ENCODE assay signal across 8 mouse cellular contexts in genomic region chr9:38718927-38719441, GRCm38 (mm10). TPM values are rescaled to one million over a fixed set of nuclear protein-coding genes. Genes with fewer than 3 reads are reported as not detected.
A peak's percentile ranks its signal among the peaks of the same experiment; 100 is the strongest.
DNase-seq lines count a peak whose midpoint lies in the region; ATAC-seq and TF ChIP-seq lines count a peak whose summit lies in the region.

No protein-coding gene starts in this region.

- no peak for DNase-seq in spleen, adult 2 months (ENCODE audit: low read depth in 1 of 2, low spot score in 2 of 2)
- DNase-seq in spleen, postnatal 4 days (ENCODE audit: low spot score in 2 of 2): no peak
- DNase-seq in heart, embryonic 10.5 days (ENCODE audit: low spot score): no peak
- peak; percentile 33 for DNase-seq in kidney, postnatal 10 days
- DNase-seq in layer of hippocampus, adult 8-10 months (ENCODE audit: low spot score in 2 of 2): no peak
- no peak for DNase-seq in cerebellum, adult 8-10 months

- 6% methylated on average over 3 of the region's 3 CpGs for WGBS in spleen, adult 2 months
- WGBS in heart, embryonic 10.5 days: 4% methylated on average over 3 of the region's 3 CpGs

- peaks cover 5% of the 10 kb centered on the region; the same call in 1 of the 2 replicates for H3K4me1 ChIP-seq in spleen, adult 2 months (ENCODE audit: control insufficient read depth, insufficient read depth, insufficient read length)
- H3K4me1 ChIP-seq in heart, embryonic 10.5 days: 0 out of 2 replicates have a peak, but pooled peaks cover 6% of the 10 kb centered on the region

- peak; percentile 50 for ATAC-seq in common myeloid progenitor, adult 5-6 weeks (replicated peaks; ENCODE audit: low read depth, poor library complexity, severe bottlenecking)
- peak; percentile 66 for ATAC-seq in megakaryocyte, adult 5-6 weeks (ENCODE audit: poor library complexity, severe bottlenecking)

- H3K27me3 ChIP-seq in spleen, adult 2 months (ENCODE audit: control insufficient read depth, insufficient read depth, low read length): no peaks in the 10 kb centered on the region
- H3K27me3 ChIP-seq in heart, embryonic 10.5 days (ENCODE audit: insufficient read depth, poor library complexity, severe bottlenecking): no peaks in the 10 kb centered on the region

- no peaks in the 10 kb centered on the region for H3K9me3 ChIP-seq in heart, embryonic 10.5 days

- H3K4me3 ChIP-seq in spleen, adult 2 months (ENCODE audit: extremely low read depth, insufficient read depth, insufficient read length): peak overlapping the region; percentile 48
- H3K4me3 ChIP-seq in heart, embryonic 10.5 days: peak overlapping the region; percentile 67

- H3K27ac ChIP-seq in spleen, adult 2 months (ENCODE audit: insufficient read depth, low read length): no peak overlapping the region
- peak overlapping the region; percentile 70; the same call in 1 of the 2 replicates for H3K27ac ChIP-seq in heart, embryonic 10.5 days

- TF ChIP-seq CTCF in spleen, adult 2 months (IDR thresholded peaks at IDR 0.05; ENCODE audit: extremely low read depth, insufficient read depth, insufficient read length, insufficient replicate concordance): no peak

- TF ChIP-seq POLR2A in spleen, adult 2 months (IDR thresholded peaks at IDR 0.05; ENCODE audit: low read depth, low read length): no peak

- peaks cover 4% of the 10 kb centered on the region; the same call in 1 of the 2 replicates for H3K36me3 ChIP-seq in spleen, adult 2 months (ENCODE audit: control insufficient read depth, insufficient read depth, low read length)
- H3K36me3 ChIP-seq in heart, embryonic 10.5 days: no peaks in the 10 kb centered on the region; the same call in 1 of the 2 replicates

RNA-seq across cellular contexts. Expression of gene Vwa5a, which starts 0.9 kb away (rescaled TPM):
- polyA plus RNA-seq in spleen, adult 2 months (2012; rRNA removed): 5.1 and 5.5 TPM in 2 replicates
- total RNA-seq in common myeloid progenitor, adult 5-6 weeks (2017): 34.5 and 37.0 TPM in 2 replicates
- polyA plus RNA-seq in heart, embryonic 10.5 days (2016; fragmentation: Nextera tagmentation; extraction: Ambion mirVana): 10.2 and 16.5 TPM in 2 replicates
- total RNA-seq in megakaryocyte, adult 5-6 weeks (2015): 65.7 and 75.8 TPM in 2 replicates
- 110 and 111 TPM in 2 replicates for total RNA-seq in megakaryocyte, adult 5-6 weeks (2017)
- total RNA-seq in layer of hippocampus, adult 8-10 months (2022): 10 to 100 TPM; 13.2 to 24.4 (median 19.0) TPM

RNA-seq across cellular contexts. Expression of gene Olfr919, which starts 15.5 kb away (rescaled TPM):
- not detected in 2 replicates for polyA plus RNA-seq in spleen, adult 2 months (2012; rRNA removed)
- not detected in 2 replicates for total RNA-seq in common myeloid progenitor, adult 5-6 weeks (2017)
- not detected in 2 replicates for polyA plus RNA-seq in heart, embryonic 10.5 days (2016; fragmentation: Nextera tagmentation; extraction: Ambion mirVana)
- not detected in 2 replicates for total RNA-seq in megakaryocyte, adult 5-6 weeks (2015)
- total RNA-seq in megakaryocyte, adult 5-6 weeks (2017): not detected in 2 replicates
- not detected for total RNA-seq in layer of hippocampus, adult 8-10 months (2022)

RNA-seq across cellular contexts. Expression of gene Olfr920, which starts 33.1 kb away (rescaled TPM):
- 0.05 and 0.06 TPM in 2 replicates for polyA plus RNA-seq in spleen, adult 2 months (2012; rRNA removed)
- 0.05 and 0.78 TPM in 2 replicates for total RNA-seq in common myeloid progenitor, adult 5-6 weeks (2017)
- polyA plus RNA-seq in heart, embryonic 10.5 days (2016; fragmentation: Nextera tagmentation; extraction: Ambion mirVana): 0.03 TPM in 1 of 2 replicates, not detected in the other
- 0.50 and 0.76 TPM in 2 replicates for total RNA-seq in megakaryocyte, adult 5-6 weeks (2015)
- 0.12 and 0.48 TPM in 2 replicates for total RNA-seq in megakaryocyte, adult 5-6 weeks (2017)
- total RNA-seq in layer of hippocampus, adult 8-10 months (2022): under 1 TPM in 3 of 4 experiments, not detected in 1; 0.05 to 0.18 (median 0.08) TPM

RNA-seq across cellular contexts. Expression of gene Olfr918, which starts 44.6 kb away (rescaled TPM):
- polyA plus RNA-seq in spleen, adult 2 months (2012; rRNA removed): not detected in 2 replicates
- not detected in 2 replicates for total RNA-seq in common myeloid progenitor, adult 5-6 weeks (2017)
- not detected in 2 replicates for polyA plus RNA-seq in heart, embryonic 10.5 days (2016; fragmentation: Nextera tagmentation; extraction: Ambion mirVana)
- not detected in 2 replicates for total RNA-seq in megakaryocyte, adult 5-6 weeks (2015)
- not detected in 2 replicates for total RNA-seq in megakaryocyte, adult 5-6 weeks (2017)
- not detected for total RNA-seq in layer of hippocampus, adult 8-10 months (2022)

RNA-seq across cellular contexts. Expression of gene Olfr917, which starts 53.3 kb away (rescaled TPM):
- not detected in 2 replicates for polyA plus RNA-seq in spleen, adult 2 months (2012; rRNA removed)
- not detected in 2 replicates for total RNA-seq in common myeloid progenitor, adult 5-6 weeks (2017)
- polyA plus RNA-seq in heart, embryonic 10.5 days (2016; fragmentation: Nextera tagmentation; extraction: Ambion mirVana): not detected in 2 replicates
- total RNA-seq in megakaryocyte, adult 5-6 weeks (2015): not detected in 2 replicates
- not detected in 2 replicates for total RNA-seq in megakaryocyte, adult 5-6 weeks (2017)
- total RNA-seq in layer of hippocampus, adult 8-10 months (2022): not detected
